Mouse (Mus musculus): ENCODE results near the gene Nr0b2.

GRCm38 (mm10) chr4:133512972-133513371 lies 40.2 kb upstream of the Nr0b2 start:
- TF ChIP-seq POLR2A (IDR thresholded peaks at IDR 0.05; ENCODE audit: insufficient read depth, low read depth, low read length) = no peak
- TF ChIP-seq CTCF (IDR thresholded peaks at IDR 0.05; ENCODE audit: insufficient read depth, low read depth, low read length) = peak; percentile 54; the same call in 1 of the 2 replicates

Data from olfactory bulb, adult 2 months (tissue).